Mouse (Mus musculus): ENCODE data around the gene Chid1. TPM values are rescaled to one million over a fixed set of nuclear protein-coding genes. Genes with fewer than 3 reads are reported as not detected.

The Chid1 gene
- total RNA-seq, 2 experiments from 2014 or later, result 81.3 to 84.0 TPM

DNA sequence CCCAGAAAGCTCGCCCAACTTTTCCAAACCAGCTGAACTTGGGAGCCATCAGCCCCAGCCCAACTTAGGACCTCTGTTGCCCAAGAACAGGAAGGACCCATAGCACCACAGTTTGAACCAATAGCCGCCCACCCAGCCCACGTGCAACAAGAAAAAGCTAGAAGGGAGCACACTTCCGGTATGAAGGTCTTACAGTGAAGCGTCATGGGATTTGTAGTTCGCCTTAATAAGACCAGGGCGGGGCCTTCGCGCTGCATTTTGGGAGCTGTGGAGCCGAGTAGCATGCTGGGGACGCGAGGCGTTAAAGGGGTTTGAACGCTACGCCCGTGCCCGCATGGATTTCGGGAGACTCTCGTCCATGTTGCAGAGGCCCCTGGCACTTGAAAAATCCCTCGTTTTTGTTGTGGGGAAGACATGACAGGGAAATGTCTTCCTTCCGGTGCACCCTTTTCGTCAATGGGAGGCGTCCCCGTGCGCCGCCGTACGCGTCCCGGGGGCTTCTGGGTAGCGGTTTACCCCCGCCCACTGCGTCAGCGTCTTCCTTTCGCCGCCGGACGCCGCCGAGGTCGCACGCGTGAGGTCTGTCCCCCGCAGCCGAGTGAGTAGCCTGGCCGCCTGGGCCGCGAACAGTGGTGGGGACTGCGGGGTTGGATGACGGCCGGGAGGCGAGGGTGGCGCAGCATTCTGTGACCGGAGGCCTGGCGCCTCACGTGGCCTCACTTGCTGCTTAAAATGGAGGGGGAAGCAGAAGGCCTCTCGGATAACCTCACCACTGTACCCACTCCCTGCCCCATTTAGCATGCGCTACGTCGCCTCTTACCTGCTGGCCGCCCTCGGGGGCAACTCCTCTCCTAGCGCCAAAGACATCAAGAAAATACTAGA is 92.3 kb downstream of the Chid1 start, which contains the start of gene Rplp2:
Rplp2 (plus strand) TSS at position 261 of the 882 bp plus-strand sequence.
- DNase-seq (ENCODE audit: extremely low spot score in 1 of 2, low spot score in 1 of 2), result peak; percentile 82 to 91

DNA sequence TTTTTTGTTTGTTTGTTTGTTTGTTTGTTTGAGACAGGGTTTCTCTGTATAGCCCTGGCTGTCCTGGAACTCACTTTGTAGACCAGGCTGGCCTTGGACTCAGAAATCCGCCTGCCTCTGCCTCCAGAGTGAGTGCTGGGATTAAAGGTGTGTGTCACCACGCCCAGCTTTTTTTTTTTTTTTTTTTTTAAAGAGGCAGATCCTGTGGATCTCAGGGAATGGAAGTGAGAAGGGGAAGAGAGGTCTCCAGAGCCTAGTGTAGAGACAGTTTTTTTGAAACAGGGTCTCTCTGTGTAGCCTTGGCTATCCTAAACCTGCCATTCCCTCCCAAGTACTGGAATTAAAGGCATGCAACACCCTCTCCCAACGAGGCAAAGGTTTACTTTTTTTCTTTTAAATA is 93.3 kb downstream of the Chid1 start:
- peak in 1 of 2 experiments; percentile 1 for DNase-seq (ENCODE audit: extremely low spot score in 1 of 2, low spot score in 1 of 2)

DNA sequence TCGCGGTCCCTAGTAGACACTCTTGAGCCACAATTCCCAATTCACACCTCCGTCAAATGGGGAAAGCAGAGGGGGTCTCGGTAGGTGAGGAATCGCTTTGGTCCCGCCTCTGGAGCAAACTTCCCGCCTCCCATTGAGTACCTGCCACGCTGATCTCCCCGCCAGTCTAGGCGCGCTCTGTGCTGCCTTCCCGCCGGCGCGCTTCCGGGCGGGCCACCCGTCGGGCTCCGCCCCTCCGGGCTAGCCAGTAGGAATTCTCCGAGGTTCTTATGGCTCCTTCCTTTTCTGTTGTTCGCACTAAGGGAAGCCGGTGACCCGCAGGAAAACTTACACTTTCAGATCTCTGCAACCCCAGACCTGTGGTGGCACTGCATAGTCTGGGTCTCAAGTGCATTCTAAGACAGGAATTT is 95.8 kb downstream of the Chid1 start, which contains the start of gene Pidd1:
Pidd1 (minus strand) TSS at position 198 of the 410 bp plus-strand sequence.
- peak in 1 of 2 experiments; percentile 14 for DNase-seq (ENCODE audit: extremely low spot score in 1 of 2, low spot score in 1 of 2)

Other genes with a start within 250 kb of the Chid1 start
- gene Drd4, start 247.9 kb downstream of the Chid1 start, total RNA-seq (2021), result under 1 TPM in 1 of 2 experiments, not detected in 1; 0.12 TPM
- gene Deaf1, start 212.2 kb downstream of the Chid1 start, total RNA-seq (2021), result 10 to 100 TPM; 91.3 to 92.6 TPM
- gene Tmem80, start 212.1 kb downstream of the Chid1 start, total RNA-seq (2021), result 10 to 100 TPM; 28.8 to 39.3 TPM
- 1 to 10 TPM; 4.7 to 6.2 TPM for gene Eps8l2, start 201.0 kb downstream of the Chid1 start, total RNA-seq (2021)
- gene Taldo1, start 147.7 kb downstream of the Chid1 start, total RNA-seq (2021), result 100 to 1,000 TPM; 125 to 154 TPM
- gene Gatd1, start 125.7 kb downstream of the Chid1 start, total RNA-seq (2021), result 10 to 100 TPM; 42.4 to 49.2 TPM
- gene Cend1, start 110.4 kb downstream of the Chid1 start, total RNA-seq (2021), result 100 to 1,000 TPM; 286 to 299 TPM
- 100 to 1,000 TPM; 351 to 355 TPM for gene Slc25a22, start 102.0 kb downstream of the Chid1 start, total RNA-seq (2021)
- 1 to 10 TPM in 1 of 2 experiments, under 1 TPM in 1; 0.84 to 2.2 TPM for gene Pidd1, start 95.8 kb downstream of the Chid1 start, total RNA-seq (2021)
- gene Rplp2, start 92.5 kb downstream of the Chid1 start, total RNA-seq (2021), result 100 to 1,000 TPM; 526 to 589 TPM
- gene Pnpla2, start 84.7 kb downstream of the Chid1 start, total RNA-seq (2021), result 10 to 100 TPM; 23.2 to 30.4 TPM
- gene Cracr2b, start 78.8 kb downstream of the Chid1 start, total RNA-seq (2021), result 1 to 10 TPM; 2.1 to 4.2 TPM
- 10 to 100 TPM; 25.7 TPM for gene Cd151, start 72.5 kb downstream of the Chid1 start, total RNA-seq (2021)
- gene Polr2l, start 64.7 kb downstream of the Chid1 start, total RNA-seq (2021), result 10 to 100 TPM; 40.9 to 47.2 TPM
- 10 to 100 TPM; 12.2 to 14.3 TPM for gene Tspan4, start 64.6 kb downstream of the Chid1 start, total RNA-seq (2021)
- 100 to 1,000 TPM; 238 to 254 TPM for gene Ap2a2, start 22.3 kb upstream of the Chid1 start, total RNA-seq (2021)
- not detected for gene Muc6, start 115.5 kb upstream of the Chid1 start, total RNA-seq (2021)
- gene Muc2, start 150.5 kb upstream of the Chid1 start, total RNA-seq (2021), result under 1 TPM; 0.20 to 0.54 TPM
- not detected for gene Muc5ac, start 249.1 kb upstream of the Chid1 start, total RNA-seq (2021)